Mouse (Mus musculus) heart, adult 11 months (tissue): ENCODE measurements at regions not wholly inside any gene's neighbourhood (a gene's known extent, or its start where the extent isn't known, plus 50 kb on each side); places are given as distances from the start of the nearest gene placed in this dataset.
A peak's percentile ranks its signal among the peaks of the same experiment; 100 is the strongest.

ENCODE experiments used
- DNase-seq: peaks from one replicate; pipeline ENCODE4 v3.0.0; 2022

DNA sequence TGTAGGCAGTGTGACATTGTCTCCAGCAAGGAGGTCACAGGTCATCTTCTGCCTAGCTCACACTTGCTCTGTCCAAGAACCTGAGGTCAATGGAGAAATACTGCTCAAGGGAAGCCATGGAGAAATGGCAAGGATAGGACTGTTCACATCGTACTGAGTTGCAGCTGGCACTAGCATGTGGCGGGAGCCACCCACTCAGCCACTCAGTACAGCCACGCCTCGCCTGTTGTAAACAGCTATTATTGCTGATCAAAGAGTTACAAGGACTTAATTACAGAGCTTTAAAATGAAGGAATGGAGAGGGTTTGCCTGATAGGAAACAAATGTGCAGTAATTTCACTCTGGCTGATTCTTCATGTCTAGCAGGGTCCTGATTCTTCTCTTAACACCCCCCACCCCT is 64.8 kb downstream of the Dll1 start:
- DNase-seq = no peak

DNA sequence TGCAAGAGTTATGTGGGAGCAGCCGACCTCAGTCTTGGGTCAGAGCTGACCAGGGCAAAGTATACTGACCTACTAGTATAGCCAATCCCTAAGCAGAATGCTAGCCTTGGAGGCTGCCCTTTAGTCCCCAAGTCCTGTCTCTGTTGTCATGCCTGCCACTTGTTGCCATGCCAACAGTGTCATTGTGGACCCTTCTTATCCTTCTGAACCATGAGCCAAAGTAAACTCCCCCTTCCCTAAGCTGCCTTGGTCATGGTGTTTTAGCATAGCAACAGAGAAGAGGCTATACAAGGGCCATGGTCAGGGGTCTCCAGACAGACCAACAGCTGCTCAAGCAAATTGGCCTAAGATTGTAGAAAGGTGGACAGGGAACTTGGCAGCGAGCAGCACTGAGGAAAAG is 66.2 kb downstream of the Dll1 start:
- no peak for DNase-seq

GRCm38 (mm10) chr17:15302110-15302509 is 74.6 kb downstream of the Dll1 start:
- DNase-seq = no peak

- DNase-seq = peak; percentile 90
These were observed 76.8 kb downstream of the Dll1 start for GRCm38 (mm10) chr17:15299743-15300371.

- peak; percentile 73 for DNase-seq
These were observed 82.5 kb downstream of the Dll1 start for GRCm38 (mm10) chr17:15294165-15294585.

- peak; percentile 76 for DNase-seq
These were observed 84.1 kb downstream of the Dll1 start for GRCm38 (mm10) chr17:15292490-15293070.

GRCm38 (mm10) chr17:15291626-15292025 is 85.0 kb downstream of the Dll1 start:
- DNase-seq = peak; percentile 68

DNA sequence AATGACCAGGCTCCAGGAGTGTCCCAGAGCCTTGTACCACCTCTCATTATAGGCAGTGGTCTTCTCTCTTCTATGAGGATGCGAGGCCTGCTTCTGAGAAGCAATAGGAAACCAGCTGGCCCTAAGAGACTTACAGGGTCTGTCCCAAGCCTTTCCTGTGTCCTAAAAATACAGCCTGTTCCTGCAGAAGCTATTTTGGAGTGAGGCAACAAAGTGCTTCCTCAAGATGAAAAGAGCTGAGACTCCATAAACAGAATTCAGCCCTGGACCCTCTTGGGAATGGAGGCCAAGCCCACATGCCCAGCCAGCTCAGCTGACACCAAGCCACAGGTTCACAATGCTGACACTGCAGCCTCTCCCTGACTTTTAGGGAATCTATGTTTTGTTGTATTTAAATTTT is 86.3 kb downstream of the Dll1 start:
- DNase-seq = peak; percentile 94

- DNase-seq = no peak
These were observed 87.6 kb downstream of the Dll1 start for GRCm38 (mm10) chr17:15289062-15289461.

DNA sequence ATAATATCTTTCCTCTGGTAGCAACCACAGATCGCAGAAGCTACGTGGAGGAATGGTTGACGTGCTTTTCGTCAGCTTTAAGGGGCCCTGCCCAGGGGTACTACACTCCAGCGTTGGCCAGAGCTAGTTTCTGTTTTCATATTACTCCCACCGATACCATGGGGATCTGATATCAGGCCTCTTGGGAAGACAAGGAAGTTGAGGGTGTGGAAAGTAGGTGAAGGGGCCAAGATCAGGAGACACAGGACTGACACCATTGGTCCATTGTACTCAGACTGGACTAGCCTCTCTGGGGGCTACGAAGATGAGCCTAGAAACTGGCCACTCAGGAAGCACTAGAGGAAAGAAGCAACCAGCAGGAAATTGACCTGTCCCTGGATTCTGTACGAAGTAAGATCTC is 88.0 kb downstream of the Dll1 start:
- peak; percentile 91 for DNase-seq

GRCm38 (mm10) chr17:15286596-15286995 is 90.1 kb downstream of the Dll1 start:
- DNase-seq = peak; percentile 58

- peak; percentile 98 for DNase-seq
These were observed 91.2 kb downstream of the Dll1 start for GRCm38 (mm10) chr17:15285399-15286043.

DNA sequence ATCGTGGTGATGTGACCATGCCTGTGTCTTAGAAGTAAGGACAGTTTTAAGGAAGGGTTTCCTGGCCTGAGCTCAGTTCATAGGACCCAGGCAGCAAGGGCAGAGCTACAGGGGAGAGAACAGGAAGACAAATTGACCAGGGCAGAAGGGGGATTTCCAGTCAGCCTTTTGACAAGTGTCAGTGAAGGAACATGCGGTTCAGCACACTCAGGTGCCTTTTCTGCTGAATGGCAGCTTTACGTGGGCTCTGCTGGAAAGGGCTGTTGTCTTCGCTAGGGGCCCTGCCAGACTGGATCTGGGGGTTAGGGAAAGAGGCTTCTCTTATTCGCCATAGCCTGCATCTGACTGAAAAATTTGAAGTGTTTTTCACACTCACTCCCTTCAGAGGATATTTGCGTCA is 106.8 kb downstream of the Dll1 start:
- DNase-seq = peak; percentile 59

GRCm38 (mm10) chr17:15269056-15269612 is 107.5 kb downstream of the Dll1 start:
- peak; percentile 81 for DNase-seq

DNA sequence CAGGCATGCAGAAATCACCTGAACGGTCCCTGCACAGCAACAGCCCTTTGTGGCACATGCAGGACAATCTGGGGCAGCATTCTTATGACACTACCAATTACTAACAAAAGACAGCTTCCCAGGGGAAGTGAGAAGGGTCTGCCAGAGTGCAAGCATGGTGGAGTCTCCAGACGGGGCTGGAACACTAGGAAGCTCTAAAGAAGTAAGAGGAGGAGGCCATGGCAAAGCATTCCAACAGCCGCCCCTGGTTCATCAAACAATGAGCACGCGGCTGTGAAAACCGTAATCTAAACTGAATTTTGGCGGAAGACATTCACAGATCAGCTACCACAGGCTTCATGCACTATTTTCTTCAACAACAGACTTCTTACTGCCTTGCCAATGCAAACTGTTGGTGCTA is 109.0 kb downstream of the Dll1 start:
- DNase-seq = peak; percentile 76

DNA sequence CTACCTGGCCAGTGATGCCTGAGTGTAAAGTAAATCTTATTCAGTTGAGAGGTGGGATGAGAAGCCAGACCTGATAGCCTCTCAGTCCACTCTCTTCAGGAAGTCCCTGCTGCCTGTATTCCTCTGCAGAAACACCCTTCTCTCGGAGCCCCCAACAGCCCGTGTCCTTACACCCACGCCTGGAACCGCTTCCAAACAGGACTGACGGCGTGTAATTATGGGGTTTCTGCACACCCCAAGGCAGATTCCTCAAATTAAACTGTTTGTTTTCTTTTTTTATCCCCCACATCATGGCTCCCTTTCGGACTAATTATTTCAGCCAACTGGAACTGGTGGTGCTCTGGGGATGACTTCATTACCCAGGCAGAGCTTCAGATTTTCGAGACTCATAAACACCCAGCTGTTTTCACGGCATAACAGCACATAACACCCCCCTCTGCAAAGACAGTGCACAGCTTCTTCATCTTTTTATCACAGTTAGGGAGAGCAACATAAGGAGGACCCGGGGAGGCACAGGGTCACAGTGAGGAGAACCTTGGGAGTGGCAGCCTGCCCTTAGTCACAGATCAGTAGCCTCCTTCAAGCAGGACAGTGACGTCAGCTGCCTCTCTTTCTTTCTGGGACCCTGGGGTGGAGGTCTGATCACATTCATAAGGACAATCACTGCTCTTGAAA is 117.1 kb downstream of the Dll1 start:
- peak; percentile 89 for DNase-seq

- DNase-seq = no peak
These were observed 120.8 kb downstream of the Dll1 start for GRCm38 (mm10) chr17:15255874-15256273.

GRCm38 (mm10) chr17:15253785-15254184 is 122.9 kb downstream of the Dll1 start:
- no peak for DNase-seq

DNA sequence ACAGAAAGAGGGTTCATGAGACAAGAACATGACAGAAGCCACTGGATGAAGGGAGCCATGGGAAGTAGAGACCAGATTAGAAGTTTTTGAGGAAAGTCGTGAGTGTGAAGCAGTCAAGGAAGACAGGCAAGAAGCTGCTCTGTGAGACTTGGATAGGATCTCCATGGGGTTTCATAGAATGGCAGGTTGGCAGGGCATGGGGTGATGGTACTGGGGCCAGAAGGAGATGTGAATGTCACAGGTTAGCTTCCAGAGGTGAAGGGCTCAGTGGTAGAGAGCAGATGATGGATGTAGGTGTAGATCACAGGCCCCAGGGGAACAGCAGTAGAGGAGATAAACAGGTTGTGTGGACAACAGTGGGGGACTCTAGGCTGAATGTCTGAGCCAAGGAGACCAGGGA is 123.4 kb downstream of the Dll1 start:
- DNase-seq = peak; percentile 74

DNA sequence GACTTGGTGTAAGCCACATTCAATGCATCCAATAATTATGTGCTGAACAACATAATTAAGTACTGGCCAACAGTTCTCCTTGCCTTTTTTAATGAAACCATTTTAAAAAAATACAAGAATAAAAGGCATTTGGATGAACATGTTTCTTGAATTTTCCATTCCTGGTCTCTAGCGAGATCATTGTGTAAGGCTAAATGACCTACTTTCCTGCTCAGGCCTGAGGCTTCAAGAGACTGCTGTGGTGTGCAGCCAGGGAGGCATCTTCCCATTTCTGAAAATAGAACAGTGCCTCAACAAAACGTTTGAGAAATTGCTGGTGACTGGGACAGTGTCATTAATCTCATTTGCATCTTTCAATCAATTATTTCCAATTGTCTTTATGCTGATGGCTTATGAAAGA is 124.5 kb downstream of the Dll1 start:
- DNase-seq = no peak

DNA sequence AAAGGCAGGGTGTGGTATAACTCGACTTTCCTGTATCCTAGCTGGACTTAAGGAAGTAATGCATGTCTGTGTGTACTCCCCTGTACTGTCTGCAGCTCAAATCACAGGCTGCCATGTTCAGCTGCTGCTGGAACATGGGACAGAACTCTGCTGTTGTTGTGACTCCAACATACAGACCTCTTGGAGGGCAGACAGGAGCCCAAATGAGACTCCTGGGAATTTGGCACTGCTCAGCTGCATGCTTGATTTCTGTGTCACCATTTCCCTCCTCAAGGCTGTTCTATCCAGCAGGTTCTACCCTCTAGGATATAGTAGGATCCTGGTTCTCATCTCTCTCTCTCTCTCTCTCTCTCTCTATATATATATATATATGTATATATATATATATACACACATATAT is 125.0 kb downstream of the Dll1 start:
- DNase-seq = peak; percentile 76

GRCm38 (mm10) chr17:15248417-15248791 is 128.3 kb downstream of the Dll1 start:
- peak; percentile 51 for DNase-seq
